Mouse (Mus musculus): Measurements from ENCODE around the gene Spsb2.
"Not testable (repeated sequence)": the region's sequence is repeated elsewhere in the genome, so short reads cannot be mapped to it uniquely, and the experiment has no call there.

Spsb2 gene

DNA sequence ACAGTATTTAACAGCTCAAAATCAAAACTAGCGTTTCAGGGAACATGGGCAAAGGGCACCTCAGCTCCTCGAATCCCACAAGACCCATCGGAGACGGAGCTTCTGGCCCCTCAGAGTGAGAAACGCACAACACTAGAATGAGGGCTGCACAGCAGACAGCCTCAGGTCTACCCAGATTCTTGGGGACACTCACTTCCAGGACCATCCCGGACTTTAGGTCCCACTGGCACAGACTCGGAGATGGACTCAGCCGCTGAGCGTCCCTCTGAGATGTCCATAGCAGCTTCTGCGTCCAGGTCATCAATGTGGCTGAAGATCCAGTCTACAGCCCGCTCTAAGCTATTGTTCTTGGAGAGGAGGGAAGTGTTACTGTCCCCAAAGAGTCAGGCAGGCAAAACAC lies 8.7 kb downstream of the Spsb2 start:
- DNase-seq (ENCODE audit: low spot score in 2 of 2): no peak

DNA sequence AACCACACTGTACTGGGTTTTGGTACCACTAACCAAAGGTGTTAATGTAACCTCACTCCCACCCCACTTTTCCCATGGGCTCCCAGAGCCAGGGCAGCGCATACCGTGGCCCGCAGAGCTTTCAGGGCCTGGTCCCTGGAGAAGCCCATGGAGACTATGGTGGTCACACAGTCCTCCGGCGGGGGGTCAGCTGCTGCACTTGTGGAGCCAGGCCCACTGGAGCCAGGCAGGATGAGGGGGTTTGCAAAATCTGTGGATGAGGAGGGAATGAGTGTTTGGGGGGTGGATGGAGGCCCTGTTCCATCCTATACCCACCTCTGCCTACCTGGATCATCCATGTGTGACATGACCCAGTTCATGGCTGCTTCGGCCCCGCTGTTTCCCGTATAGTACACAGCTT lies 9.1 kb downstream of the Spsb2 start:
- no peak for DNase-seq (ENCODE audit: low spot score in 2 of 2)

DNA sequence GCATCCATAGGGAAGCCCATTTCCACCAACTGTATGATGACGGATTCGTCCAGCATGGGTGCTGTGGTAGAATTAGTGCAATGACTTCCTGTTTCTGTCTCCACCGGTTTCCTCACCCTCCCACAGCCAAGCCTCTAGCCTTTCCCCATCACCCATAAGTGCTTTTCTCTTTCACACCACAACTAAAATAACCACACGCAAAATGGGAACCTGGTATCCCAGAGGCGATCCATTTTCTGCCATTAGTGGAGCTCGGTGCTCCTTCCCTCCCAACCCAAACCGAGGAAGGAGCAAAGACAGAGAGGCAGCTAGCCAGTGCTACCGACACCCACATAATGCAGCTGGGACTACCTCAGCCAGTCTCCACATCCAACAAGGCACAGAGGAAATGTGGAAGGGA lies 9.5 kb downstream of the Spsb2 start:
- no peak for DNase-seq (ENCODE audit: low spot score in 2 of 2)

DNA sequence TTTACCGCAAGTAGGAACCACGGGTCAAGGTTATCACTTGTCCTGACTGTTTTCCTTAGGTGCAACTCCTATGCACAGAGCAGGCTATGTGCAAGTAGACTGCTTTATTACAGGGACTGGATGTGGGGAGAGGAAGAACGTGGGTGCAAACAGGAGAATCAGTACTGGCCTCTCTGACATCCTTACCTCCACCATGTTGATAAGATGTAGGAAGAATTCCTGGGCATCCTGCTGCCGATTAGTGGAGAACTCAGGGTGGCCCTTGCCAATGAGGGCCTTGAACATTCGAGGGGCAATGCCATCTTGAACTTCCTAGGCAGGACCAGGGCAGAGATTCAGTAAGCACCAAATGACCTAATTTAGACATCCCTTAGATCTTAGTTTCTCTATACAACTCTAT lies 12.4 kb downstream of the Spsb2 start:
- no peak for DNase-seq (ENCODE audit: low spot score in 2 of 2)

DNA sequence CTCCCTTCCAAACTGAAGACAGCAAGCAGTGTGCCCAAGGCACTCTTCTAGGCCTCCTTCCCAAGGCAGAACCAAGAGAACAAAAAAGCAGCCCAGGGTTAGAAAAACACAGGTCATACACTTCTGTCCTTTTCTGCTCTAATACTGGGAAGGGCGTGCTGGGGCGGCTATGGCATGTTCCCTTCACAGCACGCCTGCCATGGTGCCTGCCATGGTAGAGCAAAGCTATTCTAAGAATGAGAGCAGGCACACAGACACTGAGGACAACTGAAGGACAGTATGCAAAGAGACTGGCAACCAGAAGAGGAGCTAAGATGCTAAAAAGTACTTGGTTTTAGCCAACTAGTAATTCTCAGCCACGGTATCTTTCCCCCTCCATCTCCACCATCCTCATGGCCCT lies 13.6 kb downstream of the Spsb2 start:
- DNase-seq (ENCODE audit: low spot score in 2 of 2): no peak

DNA sequence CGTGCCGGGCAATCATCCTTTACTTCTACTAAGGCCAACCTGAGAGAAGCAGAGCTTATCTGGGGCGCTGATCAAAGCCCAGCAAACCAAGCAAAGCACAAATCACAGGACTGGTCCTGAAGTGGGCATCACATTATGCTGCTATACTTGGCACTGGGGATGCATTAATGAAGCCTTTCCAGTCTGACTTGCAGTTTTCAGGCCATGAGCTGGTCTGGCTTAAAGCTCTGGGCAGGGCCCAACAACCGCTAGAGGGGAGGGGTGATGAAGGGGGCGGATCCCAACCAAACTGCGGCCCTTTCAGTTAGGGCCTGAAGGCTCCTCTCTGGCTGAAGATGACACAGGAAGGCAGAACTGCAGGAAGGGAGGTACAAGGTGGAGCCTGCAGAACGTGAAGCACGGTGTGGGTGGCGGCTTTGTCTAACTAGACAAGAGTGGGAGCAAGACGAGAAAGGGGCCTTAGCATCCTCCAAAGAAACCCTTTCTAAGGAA lies 19.7 kb downstream of the Spsb2 start:
- no peak for DNase-seq (ENCODE audit: low spot score in 2 of 2)

DNA sequence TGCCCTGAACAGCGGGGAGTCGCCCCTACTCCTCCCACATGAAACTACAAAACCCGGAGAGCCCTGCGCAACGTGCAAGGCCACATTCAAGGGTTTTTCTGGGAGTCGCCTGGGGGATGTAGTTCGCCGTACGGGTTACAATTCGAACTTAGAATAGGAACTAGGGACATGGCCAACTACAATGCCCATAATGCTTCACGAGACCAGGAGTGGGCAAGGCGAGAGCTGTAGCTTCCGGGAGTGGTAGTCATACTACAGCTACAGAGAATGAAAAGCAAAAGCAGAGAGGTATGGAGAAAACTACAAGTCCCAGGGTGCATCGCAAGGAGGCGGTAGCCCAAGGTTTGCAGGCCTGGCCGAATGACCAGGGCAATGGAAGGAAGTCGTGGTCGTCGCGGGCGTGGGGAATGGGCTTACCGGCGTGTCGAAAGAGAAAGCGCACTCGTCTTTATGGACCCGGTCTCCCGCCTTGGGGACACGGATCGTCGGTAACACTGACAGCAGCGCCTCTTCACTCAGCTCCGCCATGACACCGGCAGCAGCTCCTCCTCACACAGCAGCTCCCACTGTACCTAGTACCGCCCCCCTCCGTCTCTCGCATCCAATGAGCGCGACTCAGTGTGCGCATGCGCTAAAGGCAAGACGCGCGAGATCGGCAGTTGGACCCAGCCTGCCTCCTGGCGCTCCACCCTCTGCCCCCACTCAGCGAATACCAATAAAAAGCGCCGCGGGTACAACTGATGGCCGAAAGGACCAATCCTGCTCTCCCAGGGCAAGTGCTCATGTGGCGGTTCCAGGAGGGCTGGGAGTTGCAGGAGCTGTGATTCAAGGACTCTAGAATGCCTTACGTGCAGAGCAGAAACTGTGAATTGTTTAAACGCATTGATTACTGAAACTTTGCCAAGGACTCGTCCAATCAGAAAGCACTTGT lies 20.7 kb downstream of the Spsb2 start, which contains the start of the genes Usp5 and Cdca3:
Gene Usp5, minus strand, starts transcription at position 617 of the 931 bp plus-strand sequence.
Gene Cdca3, plus strand, starts transcription at position 680 of the 931 bp plus-strand sequence.
- DNase-seq (ENCODE audit: low spot score in 2 of 2): peak; percentile 99

DNA sequence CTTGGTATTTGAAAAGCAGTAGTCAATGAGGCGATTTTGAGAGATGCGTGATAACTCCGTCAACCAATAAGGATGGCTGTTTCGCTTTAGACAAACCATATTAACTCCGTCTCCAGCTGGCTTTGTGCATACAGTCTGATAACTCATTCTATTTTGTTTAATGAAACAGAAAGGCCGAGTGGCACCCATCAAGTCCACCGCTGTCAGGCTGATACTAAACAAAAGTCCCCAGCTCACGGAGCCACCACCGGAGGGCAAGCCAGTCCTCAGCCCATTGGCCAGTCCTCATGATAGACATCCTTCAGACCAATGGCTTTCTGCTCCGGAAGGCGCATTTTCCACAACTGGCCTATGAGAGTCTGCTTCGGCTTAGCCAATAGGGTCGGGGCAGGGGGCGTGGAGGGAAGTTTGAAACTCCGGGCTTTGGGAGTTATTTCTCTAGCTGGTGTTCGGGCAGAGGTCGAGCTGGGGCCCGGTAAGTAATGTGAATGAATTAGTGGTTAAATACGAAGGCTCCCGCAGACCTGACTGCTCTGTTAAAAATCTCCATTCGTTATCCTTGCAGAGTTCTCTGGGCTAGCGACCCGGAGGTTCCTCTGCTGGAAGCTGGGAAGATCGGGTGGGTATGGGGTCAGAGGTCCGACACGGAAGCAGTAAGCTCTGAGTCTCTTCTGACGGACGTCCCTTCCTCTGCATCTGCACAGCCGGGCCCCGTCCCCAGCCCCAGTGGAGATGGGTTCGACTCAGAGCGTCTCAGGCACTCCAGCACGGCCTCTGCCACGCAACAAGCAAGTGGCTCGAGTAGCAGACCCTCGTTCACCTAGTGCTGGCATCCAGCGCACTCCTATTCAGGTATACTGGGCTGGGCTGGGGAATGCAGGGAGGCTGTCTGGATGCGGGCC lies 21.6 kb downstream of the Spsb2 start:
- peak; percentile 94 to 96 for DNase-seq (ENCODE audit: low spot score in 2 of 2)

DNA sequence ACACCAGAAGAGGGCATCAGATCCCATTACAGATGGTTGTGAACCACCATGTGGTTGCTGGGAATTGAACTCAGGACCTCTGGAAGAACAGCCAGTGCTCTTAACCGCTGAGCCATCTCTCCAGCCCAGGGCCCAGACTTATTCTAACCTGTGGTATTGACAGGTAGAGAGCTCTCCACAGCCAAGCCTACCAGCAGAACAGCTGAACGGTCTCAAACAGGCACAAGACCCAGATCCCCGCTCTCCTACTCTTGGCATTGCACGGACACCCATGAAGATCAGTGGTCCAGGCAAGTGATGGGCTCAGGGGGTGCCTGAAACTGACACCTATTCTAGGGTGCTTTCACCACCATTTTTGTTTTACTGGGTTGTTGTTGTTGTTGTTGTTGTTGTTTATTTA lies 22.7 kb downstream of the Spsb2 start:
- DNase-seq (ENCODE audit: low spot score in 2 of 2): not testable (repeated sequence)

DNA sequence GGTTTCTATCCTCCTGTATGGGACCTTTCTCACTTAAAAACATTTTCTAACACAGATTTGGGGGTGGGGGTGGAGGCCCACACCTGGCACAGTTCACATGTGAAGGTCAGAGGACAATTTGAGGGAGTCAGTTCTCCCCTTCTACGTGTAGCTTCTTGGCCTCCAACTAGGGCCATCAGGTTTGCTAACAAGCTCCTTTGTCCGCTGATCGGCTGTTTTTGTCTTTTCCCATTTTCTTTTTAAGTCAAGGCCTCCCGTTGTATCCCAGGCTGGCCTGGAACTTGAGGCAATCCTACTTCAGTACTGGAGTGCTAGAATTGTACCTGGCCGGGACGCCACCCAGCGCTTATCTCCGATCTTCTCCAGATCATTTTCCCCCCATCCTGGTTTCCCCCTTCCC lies 23.2 kb downstream of the Spsb2 start:
- DNase-seq (ENCODE audit: low spot score in 2 of 2): no peak

DNA sequence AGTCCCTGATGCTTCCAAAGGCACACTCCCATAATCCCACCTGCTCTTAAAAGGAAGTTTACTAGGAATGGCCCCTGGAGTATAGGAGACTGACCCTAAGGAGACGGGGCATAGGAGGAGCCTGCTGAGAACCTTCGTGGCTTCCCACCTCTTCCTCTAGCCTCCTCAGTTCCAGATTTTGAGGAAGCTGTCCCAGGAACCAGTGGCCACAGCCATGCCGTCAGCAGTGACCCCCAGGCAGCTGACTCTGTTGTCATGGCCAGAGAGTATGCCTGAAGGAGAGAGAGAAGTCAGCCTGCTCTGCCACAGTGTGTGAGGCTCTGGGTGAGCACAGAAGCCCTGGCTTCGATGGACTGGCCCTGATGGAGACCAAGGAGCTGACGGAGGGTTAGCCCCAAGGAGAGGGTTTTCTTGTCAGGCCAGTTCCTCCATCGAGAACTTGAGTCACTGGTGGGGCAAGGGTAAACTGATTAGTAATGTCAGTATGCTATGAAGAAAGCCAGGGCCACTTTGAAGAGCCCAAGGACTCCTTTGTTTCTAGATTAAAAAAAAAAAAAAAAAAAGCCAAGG lies 26.1 kb downstream of the Spsb2 start:
- DNase-seq (ENCODE audit: low spot score in 2 of 2): no peak

DNA sequence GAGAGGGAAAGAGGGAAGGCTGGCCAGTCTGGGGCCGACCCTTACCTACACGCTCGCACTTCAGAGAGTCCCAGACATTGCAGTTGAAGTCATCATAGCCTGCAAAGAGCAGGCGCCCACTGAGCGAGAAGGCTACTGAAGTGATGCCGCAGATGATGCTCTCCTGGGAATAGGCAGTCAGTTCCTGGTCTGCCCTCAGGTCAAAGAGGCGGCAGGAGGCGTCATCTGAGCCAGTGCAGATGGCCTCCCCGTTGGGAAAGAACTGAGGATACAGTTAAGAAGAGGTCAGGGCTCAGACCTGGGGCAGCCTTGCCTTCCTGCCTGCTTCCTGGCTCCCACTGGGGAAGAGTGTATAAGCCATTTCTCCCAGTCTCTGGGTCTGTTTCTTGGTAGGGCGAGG lies 27.1 kb downstream of the Spsb2 start:
- no peak for DNase-seq (ENCODE audit: low spot score in 2 of 2)

DNA sequence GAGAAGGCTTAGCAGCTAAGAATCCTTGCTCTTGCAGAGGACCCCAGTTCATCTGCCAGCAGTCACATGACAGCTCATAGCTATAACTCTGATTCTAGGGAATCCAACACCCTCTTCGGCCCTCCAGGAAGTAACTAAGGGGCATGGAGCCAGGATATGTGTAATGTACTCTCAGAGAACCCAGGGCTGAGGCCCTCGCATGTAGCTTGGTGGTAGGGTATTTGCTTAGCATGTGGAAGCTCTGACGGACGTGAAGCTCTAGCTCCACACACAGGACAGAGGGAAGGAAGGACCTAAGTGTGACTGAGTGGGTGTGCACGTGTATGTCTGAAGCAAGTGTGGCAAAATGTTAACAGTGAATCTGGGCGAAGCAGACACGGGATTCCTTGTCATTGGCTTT lies 27.9 kb downstream of the Spsb2 start:
- no peak for DNase-seq (ENCODE audit: low spot score in 2 of 2)

DNA sequence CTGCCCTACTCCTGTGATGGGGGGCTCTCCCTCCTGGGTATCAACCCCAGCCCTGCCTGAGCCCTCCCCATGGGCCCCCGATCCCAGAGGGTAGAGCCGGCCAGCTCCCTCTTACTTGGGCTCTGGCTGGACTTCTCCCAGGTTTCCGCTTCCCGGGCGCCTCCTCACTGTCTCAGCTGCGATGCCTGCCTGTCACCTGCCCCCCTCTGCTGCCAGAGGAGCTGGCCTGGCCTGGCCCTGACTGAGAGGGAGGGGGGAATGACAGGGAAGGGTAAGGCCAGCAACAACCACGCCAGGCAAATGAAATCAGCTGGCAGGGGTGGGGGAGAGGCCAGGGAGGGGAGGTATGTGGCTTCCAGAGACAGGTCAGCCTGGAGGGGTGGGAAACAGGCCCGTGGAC lies 31.3 kb downstream of the Spsb2 start:
- no peak for DNase-seq (ENCODE audit: low spot score in 2 of 2)

DNA sequence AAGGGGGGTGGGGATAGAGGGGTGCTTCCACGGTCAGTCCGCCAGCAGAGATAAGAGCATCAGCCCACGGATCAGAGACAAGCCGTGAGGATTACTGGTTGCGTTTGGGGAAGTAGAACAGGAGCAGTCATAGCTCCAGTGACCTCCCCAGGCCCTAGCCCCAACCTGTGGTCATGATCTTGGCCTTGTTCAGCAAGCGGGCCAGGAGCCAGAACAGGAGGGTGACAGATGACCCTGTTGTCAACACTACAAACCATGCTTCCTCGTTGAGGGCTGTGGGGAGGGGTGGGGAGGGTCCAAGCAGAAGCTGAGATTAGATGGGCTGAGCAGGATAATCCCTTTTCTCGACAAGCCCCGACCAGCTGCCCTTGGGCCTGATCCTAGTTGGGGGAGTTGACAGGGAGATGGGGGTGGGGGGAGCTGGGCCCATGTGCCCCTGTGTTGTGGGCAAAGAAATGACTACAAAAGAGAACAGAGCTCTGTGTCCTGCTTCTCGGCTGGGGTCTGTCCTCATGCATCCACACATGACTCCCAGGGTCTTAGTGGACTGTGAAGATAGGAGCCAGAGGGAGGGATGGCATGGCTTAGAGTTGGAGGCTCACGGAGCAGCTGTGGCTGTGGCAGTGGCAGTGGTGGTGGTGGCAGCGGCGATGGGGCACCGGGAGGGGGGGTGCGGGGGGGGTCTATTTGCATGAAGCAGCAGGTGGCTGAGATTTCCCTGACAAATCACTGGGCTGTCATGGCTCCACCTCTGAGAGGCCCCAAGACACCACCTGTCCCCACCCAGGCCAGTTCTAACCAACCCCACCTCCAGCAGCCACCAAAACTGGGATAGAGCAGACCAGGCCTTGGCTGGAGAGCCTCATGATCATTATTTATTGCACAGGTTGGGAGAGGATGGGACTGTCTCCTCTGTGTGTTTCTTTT lies 32.0 kb downstream of the Spsb2 start, which contains the start of gene Gnb3:
Gene Gnb3, minus strand, starts transcription at position 35 of the 927 bp plus-strand sequence.
- DNase-seq (ENCODE audit: low spot score in 2 of 2): no peak

DNA sequence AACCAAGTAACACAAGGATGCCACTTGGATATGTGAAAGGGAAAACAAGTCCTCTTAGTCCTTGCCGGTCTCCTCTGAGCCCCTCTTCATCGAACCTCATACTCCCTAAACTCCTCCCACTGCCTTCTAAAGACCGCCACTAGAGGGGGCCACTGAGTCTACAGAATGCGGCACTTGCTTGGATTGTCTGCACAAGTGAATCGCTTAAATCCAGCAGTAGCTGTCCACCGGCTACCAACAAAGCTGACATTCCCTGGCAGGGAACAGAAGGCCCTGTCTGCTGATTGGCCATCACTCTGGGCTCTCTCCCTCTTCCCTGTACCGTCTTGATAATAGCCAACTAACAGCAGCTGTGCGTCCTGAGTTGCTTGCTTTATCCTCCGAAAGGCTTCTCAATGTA lies 38.8 kb downstream of the Spsb2 start:
- DNase-seq (ENCODE audit: low spot score in 2 of 2): peak; percentile 69 to 96

DNA sequence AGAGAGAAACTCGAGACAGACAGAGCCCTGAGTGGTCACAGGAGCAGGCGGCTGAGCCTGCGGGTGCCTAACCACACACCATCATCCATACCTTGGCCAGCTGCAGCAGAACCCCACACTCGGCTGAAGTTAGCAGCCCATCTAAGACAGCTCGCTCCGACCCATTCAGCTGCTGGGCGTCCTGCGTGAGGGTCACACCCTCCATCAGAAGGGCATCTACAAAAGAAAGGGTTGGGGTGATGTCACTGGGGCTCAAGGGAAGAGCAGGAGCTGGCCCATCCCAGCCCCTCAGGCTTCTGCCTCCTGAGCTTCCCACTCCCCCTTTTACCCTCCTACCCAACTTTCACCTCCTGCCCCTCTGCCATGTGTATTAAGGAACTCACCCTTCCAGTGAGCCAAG lies 42.1 kb downstream of the Spsb2 start:
- DNase-seq (ENCODE audit: low spot score in 2 of 2): no peak

DNA sequence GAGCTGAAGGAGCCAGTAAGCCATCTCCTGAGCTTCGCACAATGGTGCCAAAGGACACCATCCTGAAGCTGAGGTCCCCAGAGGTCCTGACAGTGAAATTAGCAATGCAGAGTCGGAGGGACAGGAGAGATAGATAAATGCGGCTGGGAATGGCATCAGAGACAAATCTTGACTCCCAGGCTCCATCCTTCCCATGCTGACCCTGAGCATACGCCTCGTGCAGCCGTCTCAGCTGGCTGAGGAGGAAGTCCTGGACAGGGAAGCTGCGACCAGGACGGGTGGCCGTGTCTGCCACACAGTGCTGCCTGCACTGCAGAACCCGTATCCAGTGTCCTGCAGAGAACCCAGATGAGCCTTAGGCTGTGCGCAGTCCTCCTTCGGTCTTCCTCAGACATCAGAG lies 46.2 kb downstream of the Spsb2 start:
- DNase-seq (ENCODE audit: low spot score in 2 of 2): no peak

DNA sequence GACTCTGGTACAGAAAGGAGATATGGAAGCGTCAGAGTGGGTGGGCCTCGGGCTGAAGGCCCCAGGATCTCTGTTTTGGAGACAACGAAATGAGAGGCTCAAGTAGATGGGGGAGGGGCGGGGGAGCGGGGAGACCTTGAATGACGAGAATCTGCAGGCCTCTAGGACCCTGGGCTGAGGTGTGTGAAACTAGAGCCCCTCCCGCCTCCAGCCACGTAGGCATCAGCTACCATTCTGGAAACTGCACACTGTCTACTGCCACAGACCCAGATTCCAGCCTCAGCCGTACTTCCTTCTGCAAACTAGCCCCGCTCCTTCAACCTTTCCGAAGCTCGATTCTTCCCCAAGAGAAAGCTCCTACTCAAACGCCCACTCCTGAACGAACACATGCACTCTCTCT lies 47.9 kb downstream of the Spsb2 start:
- DNase-seq (ENCODE audit: low spot score in 2 of 2): no peak

DNA sequence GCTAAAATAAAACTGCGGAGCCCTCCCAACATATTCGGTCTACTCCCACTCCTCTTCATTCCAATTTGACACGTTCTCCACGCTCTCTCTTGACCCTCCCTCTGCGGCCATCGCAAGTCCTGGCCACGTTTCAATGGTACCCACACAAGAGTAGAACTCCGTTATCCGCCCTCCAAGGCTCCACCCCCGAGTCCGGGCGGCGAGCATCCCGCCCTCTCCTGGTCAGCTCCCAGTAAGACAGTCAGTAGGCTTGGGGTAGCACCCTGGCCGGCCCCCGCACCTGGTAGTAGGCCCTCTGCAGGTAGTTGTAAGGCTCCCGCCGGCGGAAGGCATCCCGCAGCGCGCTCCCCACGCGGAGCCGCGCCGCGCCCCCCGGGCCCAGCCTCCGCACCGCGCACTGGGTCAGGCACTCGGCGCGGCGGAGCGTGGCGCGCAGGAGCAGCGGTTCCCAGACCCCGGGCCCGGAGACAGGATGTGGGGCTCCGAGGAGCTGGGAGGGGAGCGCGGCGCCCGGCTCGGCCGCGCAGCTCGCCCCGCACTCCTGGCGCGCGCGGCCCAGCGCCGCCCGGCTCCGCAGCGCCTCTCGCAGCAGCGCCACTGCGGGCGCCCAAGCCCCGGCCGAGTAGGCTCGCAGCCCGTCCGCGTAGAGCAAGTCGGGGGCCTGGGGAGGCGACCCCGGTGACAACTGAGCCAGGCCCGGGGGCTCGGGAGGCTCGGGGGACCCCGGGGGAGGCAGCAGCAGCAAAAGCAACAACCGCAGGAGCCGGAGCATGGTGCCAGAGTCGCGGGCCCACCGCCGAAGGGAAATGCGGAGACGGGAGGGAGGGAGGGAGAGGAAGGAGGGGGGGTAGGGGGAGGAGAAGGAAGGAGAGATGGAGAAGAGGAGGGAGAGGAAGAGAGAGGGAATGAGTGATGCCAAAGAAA lies 48.7 kb downstream of the Spsb2 start, which contains the start of gene P3h3:
Gene P3h3, minus strand, starts transcription at position 837 of the 924 bp plus-strand sequence.
- DNase-seq (ENCODE audit: low spot score in 2 of 2): peak; percentile 78 to 87

Measured in left cerebral cortex, adult 9 months (tissue).